Mouse (Mus musculus) thymus, postnatal 0 days (tissue): ENCODE data around the gene Tiam1. TPM values are rescaled to one million over a fixed set of nuclear protein-coding genes. Genes with fewer than 3 reads are reported as not detected.

Experiments
- DNase-seq: peaks from one replicate; pipeline ENCODE4 v3.0.0-alpha.2; 2015; ENCODE audit warnings: low spot score
- polyA plus RNA-seq: library from polyadenylated mRNA; unstranded; fragments of >200 nt; fragmentation: Nextera tagmentation; extraction: Ambion mirVana; gene quantifications from 2 replicates; pipeline ENCODE4 v1.2.1, GENCODE M21; 2015

The Tiam1 gene
- polyA plus RNA-seq, result 25.6 and 32.7 TPM in 2 replicates

GRCm38 (mm10) chr16:90143760-90144516 lies at the start of gene Tiam1:
Tiam1 (minus strand) TSS chr16:90143769.
- peak; percentile 98 for DNase-seq

- DNase-seq, result no peak
Measured at GRCm38 (mm10) chr16:90191289-90191688, 47.7 kb upstream of the Tiam1 start.

- DNase-seq, result no peak
Measured at GRCm38 (mm10) chr16:90187453-90187852, 43.9 kb upstream of the Tiam1 start.

GRCm38 (mm10) chr16:90185928-90186588 lies 42.5 kb upstream of the Tiam1 start:
- DNase-seq, result peak; percentile 80

GRCm38 (mm10) chr16:90184135-90184534 lies 40.6 kb upstream of the Tiam1 start:
- no peak for DNase-seq

GRCm38 (mm10) chr16:90181673-90182072 lies 38.1 kb upstream of the Tiam1 start:
- no peak for DNase-seq

GRCm38 (mm10) chr16:90180975-90181374 lies 37.4 kb upstream of the Tiam1 start:
- no peak for DNase-seq

- no peak for DNase-seq
Measured at GRCm38 (mm10) chr16:90179892-90180291, 36.3 kb upstream of the Tiam1 start.

- DNase-seq, result no peak
Measured at GRCm38 (mm10) chr16:90178404-90178803, 34.8 kb upstream of the Tiam1 start.

- no peak for DNase-seq
Measured at GRCm38 (mm10) chr16:90177425-90177824, 33.9 kb upstream of the Tiam1 start.

- no peak for DNase-seq
Measured at GRCm38 (mm10) chr16:90176472-90176871, 32.9 kb upstream of the Tiam1 start.

- DNase-seq, result no peak
Measured at GRCm38 (mm10) chr16:90171416-90171815, 27.8 kb upstream of the Tiam1 start.

GRCm38 (mm10) chr16:90170676-90171075 lies 27.1 kb upstream of the Tiam1 start:
- no peak for DNase-seq

- DNase-seq, result no peak
Measured at GRCm38 (mm10) chr16:90169863-90170630, 26.5 kb upstream of the Tiam1 start.

GRCm38 (mm10) chr16:90167646-90168045 lies 24.1 kb upstream of the Tiam1 start:
- DNase-seq, result peak; percentile 82

GRCm38 (mm10) chr16:90165435-90165834 lies 21.9 kb upstream of the Tiam1 start:
- DNase-seq, result no peak

- DNase-seq, result no peak
Measured at GRCm38 (mm10) chr16:90164942-90165341, 21.4 kb upstream of the Tiam1 start.

GRCm38 (mm10) chr16:90155080-90155479 lies 11.5 kb upstream of the Tiam1 start:
- no peak for DNase-seq

GRCm38 (mm10) chr16:90150820-90151219 lies 7.3 kb upstream of the Tiam1 start:
- no peak for DNase-seq

- no peak for DNase-seq
Measured at GRCm38 (mm10) chr16:90150126-90150525, 6.6 kb upstream of the Tiam1 start.

- DNase-seq, result no peak
Measured at GRCm38 (mm10) chr16:90149335-90149734, 5.8 kb upstream of the Tiam1 start.

- DNase-seq, result no peak
Measured at GRCm38 (mm10) chr16:90145244-90145643, 1.7 kb upstream of the Tiam1 start.
